Mouse (Mus musculus): ENCODE data around the gene Tor2a. TPM values are rescaled to one million over a fixed set of nuclear protein-coding genes. Genes with fewer than 3 reads are reported as not detected.
A peak's percentile ranks its signal among the peaks of the same experiment; 100 is the strongest.

The Tor2a gene
- polyA plus RNA-seq, 1 experiment from 2014 or later = 55.8 TPM

- Histone ChIP-seq H3K27ac (no peak overlapping the region), H3K4me1 (peaks cover 14% of the 10 kb centered on the region), H3K9ac (no peak overlapping the region), H3K4me3 (no peak overlapping the region), H3K36me3 (ENCODE audit: poor library complexity, severe bottlenecking) (no peaks in the 10 kb centered on the region), H3K27me3 (peaks cover under 1% of the 10 kb centered on the region; the same call in 1 of the 2 replicates), H3K4me2 (no peak overlapping the region), H3K9me3 (replicated peaks) (no peaks in the 10 kb centered on the region)
- 37% methylated on average over 12 of the region's 12 CpGs for WGBS
- no peak for ATAC-seq
Observed at GRCm38 (mm10) chr2:32771886-32772285, 14.9 kb downstream of the Tor2a start.

- Histone ChIP-seq H3K4me2 (no peak overlapping the region), H3K36me3 (ENCODE audit: poor library complexity, severe bottlenecking) (no peaks in the 10 kb centered on the region), H3K27ac (no peak overlapping the region), H3K4me1 (peaks cover 14% of the 10 kb centered on the region), H3K27me3 (peaks cover 3% of the 10 kb centered on the region; the same call in 1 of the 2 replicates), H3K9ac (no peak overlapping the region), H3K4me3 (no peak overlapping the region), H3K9me3 (replicated peaks) (no peaks in the 10 kb centered on the region)
- WGBS = 89% methylated on average over 8 of the region's 8 CpGs
- ATAC-seq = no peak
Observed at GRCm38 (mm10) chr2:32772626-32773279, 15.7 kb downstream of the Tor2a start.

DNA sequence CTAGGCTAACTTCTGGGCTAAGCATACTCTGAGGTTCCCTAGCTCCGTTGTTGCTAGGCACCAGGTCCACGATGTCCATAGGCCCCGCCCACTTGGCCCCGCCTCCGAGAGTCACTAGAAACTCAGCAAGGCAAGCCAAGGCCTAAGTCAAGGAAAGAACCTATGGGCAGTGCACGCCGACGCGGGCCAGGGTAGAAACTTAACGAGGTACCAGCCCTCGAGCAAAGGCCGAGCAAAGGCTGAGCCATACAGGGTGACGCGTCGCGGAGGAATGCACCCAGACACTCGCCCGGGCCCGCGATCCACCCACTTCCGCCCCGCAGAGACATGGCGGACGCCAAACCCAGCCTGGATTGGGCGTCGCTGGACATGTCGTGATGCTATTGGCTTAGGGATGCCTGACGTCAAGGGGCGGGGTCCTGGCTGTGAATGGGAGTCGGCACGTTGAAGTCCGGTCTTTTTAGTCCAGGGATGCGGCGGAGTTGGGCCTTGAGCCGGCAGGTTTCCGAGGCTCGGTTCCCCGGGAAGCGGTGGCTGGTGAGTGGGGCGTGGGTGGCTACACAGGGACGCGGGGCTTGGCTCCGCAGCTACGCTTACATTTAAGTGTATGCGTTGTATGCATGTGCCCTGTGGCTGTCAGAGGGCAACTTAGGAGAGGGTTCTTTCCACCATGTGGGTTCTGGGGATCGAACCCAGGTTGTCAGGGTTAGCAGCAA is 18.5 kb downstream of the Tor2a start, which contains the start of the genes Ttc16 and Ptrh1:
Gene Ttc16 (minus strand): TSS at position 275 of the 716 bp plus-strand sequence.
Gene Ptrh1 (plus strand): TSS at position 428 of the 716 bp plus-strand sequence.
- Histone ChIP-seq H3K27ac (no peak within 1 kb of the TSS), H3K36me3 (ENCODE audit: poor library complexity, severe bottlenecking) (no peaks in the 10 kb centered on the region), H3K27me3 (peaks cover 3% of the 10 kb centered on the region; the same call in 1 of the 2 replicates), H3K4me2 (peak within 1 kb of the TSS; percentile 64), H3K4me1 (peaks cover 14% of the 10 kb centered on the region), H3K9ac (peak within 1 kb of the TSS; percentile 50), H3K4me3 (peak within 1 kb of the TSS; percentile 55), H3K9me3 (replicated peaks) (no peaks in the 10 kb centered on the region)
- ATAC-seq = peak; percentile 99
- WGBS = under 1% methylated on average over 46 of the region's 46 CpGs

GRCm38 (mm10) chr2:32776192-32776591 is 19.2 kb downstream of the Tor2a start:
- Histone ChIP-seq H3K36me3 (ENCODE audit: poor library complexity, severe bottlenecking) (no peaks in the 10 kb centered on the region), H3K9me3 (replicated peaks) (no peaks in the 10 kb centered on the region), H3K27ac (no peak overlapping the region), H3K27me3 (peaks cover 3% of the 10 kb centered on the region; the same call in 1 of the 2 replicates), H3K4me1 (peaks cover 14% of the 10 kb centered on the region), H3K4me2 (peak overlapping the region; percentile 64), H3K4me3 (peak overlapping the region; percentile 55), H3K9ac (peak overlapping the region; percentile 49)
- no peak for ATAC-seq
- WGBS = 24% methylated on average over 22 of the region's 22 CpGs

DNA sequence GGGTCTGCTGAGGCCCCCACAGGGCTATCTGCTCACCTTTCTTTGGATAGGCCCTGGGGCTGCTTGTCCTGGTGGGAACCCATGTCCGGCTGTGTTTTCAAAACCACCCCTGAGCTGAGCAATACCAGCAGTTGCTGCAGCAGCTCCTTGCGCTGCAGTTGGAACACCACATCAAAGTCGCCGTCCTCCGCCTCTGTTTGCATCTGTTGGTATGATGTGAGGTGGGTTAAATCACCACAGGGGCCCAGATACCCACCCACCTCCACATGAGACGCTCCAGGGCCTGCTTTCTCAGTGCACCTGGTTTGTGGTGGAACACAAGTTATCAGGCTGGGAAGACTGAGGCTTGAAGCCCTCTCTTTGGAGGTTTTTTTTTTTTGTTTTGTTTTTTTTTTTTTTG is 21.0 kb downstream of the Tor2a start:
- WGBS = 90% methylated on average over 6 of the region's 6 CpGs
- ATAC-seq = no peak

DNA sequence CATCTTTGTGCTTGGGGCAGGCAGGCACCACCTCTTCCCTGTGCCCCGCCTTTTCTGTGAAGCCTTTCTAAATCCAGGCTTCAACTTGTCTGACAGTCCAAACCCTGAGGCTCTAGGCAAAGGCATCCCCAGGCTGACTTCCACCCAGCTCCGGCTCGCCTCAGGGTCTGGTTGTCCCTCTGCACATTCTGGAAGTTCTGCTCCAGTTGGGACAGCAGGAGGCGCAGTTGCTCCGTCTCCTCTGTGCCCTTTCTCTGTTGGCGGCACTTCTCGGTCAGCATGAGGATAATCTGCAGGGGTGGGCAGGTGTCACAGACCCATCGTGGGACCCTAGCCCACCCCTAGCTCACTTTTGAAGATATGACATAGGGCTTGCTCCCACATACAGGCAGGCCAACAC is 22.1 kb downstream of the Tor2a start:
- no peaks in the 10 kb centered on the region for H3K36me3 ChIP-seq (ENCODE audit: poor library complexity, severe bottlenecking)
- 14% methylated on average over 8 of the region's 8 CpGs for WGBS
- peaks cover 14% of the 10 kb centered on the region for H3K4me1 ChIP-seq
- no peak overlapping the region for H3K27ac ChIP-seq
- no peak overlapping the region for H3K4me3 ChIP-seq
- H3K27me3 ChIP-seq = peaks cover 3% of the 10 kb centered on the region; the same call in 1 of the 2 replicates
- no peak overlapping the region for H3K9ac ChIP-seq
- no peak overlapping the region for H3K4me2 ChIP-seq
- no peak for ATAC-seq
- no peaks in the 10 kb centered on the region for H3K9me3 ChIP-seq (replicated peaks)

More for the DNA sequence above, 21.0 kb downstream of the Tor2a start:
- Histone ChIP-seq H3K4me2 (no peak overlapping the region), H3K4me1 (peaks cover 14% of the 10 kb centered on the region), H3K27ac (no peak overlapping the region), H3K36me3 (ENCODE audit: poor library complexity, severe bottlenecking) (no peaks in the 10 kb centered on the region), H3K4me3 (no peak overlapping the region), H3K9ac (no peak overlapping the region), H3K27me3 (peaks cover 3% of the 10 kb centered on the region; the same call in 1 of the 2 replicates), H3K9me3 (replicated peaks) (no peaks in the 10 kb centered on the region)

GRCm38 (mm10) chr2:32779714-32780113 is 22.7 kb downstream of the Tor2a start:
- H3K27me3 ChIP-seq = peaks cover 3% of the 10 kb centered on the region; the same call in 1 of the 2 replicates
- ATAC-seq = no peak
- no peaks in the 10 kb centered on the region for H3K36me3 ChIP-seq (ENCODE audit: poor library complexity, severe bottlenecking)
- no peak overlapping the region for H3K4me2 ChIP-seq
- H3K4me3 ChIP-seq = no peak overlapping the region
- no peak overlapping the region for H3K9ac ChIP-seq
- peaks cover 14% of the 10 kb centered on the region for H3K4me1 ChIP-seq
- no peaks in the 10 kb centered on the region for H3K9me3 ChIP-seq (replicated peaks)
- WGBS = 88% methylated on average over 6 of the region's 6 CpGs
- no peak overlapping the region for H3K27ac ChIP-seq

DNA sequence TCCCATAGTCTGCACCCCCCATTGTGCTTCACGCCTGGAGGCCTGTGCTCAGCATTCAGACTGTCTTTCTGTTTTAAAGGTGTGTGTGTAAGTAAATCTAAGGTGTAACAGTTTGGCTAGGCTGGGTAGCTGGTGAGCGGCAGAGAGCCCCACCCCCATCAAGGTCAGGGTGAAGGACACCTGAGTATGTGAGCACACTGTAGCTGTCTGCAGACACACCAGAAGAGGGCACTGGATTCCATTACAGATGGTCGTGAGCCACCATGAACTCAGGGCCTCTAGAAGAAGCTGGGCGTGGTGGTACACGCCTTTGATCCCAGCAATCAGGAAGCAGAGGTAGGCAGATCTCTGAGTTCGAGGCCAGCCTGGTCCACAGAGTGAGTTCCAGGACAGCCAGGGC is 24.7 kb downstream of the Tor2a start:
- 84% methylated on average over 6 of the region's 6 CpGs for WGBS
- Histone ChIP-seq H3K9me3 (replicated peaks) (no peaks in the 10 kb centered on the region), H3K4me2 (no peak overlapping the region), H3K9ac (no peak overlapping the region), H3K4me3 (no peak overlapping the region), H3K36me3 (ENCODE audit: poor library complexity, severe bottlenecking) (no peaks in the 10 kb centered on the region), H3K27me3 (peaks cover 3% of the 10 kb centered on the region; the same call in 1 of the 2 replicates), H3K4me1 (no peaks in the 10 kb centered on the region), H3K27ac (no peak overlapping the region)
- no peak for ATAC-seq

DNA sequence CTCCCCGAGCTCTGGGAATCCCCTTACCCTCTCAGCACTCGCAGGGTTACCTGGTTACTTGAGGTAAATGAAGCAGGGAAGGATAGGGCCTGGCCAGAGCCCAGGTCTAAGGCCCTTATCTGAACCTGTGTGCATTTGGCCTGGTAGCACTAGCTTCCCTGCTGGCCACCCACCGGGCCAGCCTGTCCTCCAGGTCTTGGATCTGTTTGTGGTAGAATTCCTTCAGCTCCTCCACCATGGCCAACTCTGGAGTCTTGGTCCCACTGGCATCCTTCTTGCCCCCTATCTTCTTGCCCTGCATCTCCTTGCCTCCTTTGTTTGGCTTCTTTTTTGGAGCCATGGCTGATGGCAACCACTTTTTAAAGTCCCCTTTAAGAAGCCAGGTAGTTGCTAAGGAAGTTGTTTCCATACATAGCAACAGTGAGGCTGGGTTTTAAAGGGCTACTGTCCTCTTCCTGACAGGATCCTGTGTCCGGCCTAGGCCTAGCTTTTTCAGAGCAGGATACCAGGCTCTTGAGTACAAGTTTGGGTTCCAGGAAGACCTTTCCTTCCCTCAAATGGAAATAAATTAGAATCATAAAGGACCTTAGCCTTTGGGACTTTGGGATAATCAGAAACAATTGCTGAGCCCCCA is 27.1 kb downstream of the Tor2a start, which contains the start of gene Cfap157:
Gene Cfap157 (minus strand): TSS at position 381 of the 634 bp plus-strand sequence.
- Histone ChIP-seq H3K4me3 (no peak within 1 kb of the TSS), H3K4me2 (no peak within 1 kb of the TSS), H3K27ac (no peak within 1 kb of the TSS), H3K27me3 (no peaks in the 10 kb centered on the region), H3K36me3 (ENCODE audit: poor library complexity, severe bottlenecking) (0 out of 2 replicates have a peak, but pooled peaks cover 7% of the 10 kb centered on the region), H3K9me3 (replicated peaks) (no peaks in the 10 kb centered on the region), H3K9ac (no peak within 1 kb of the TSS), H3K4me1 (no peaks in the 10 kb centered on the region)
- ATAC-seq = no peak
- WGBS = 72% methylated on average over 4 of the region's 4 CpGs

- 0 out of 2 replicates have a peak, but pooled peaks cover 23% of the 10 kb centered on the region for H3K36me3 ChIP-seq (ENCODE audit: poor library complexity, severe bottlenecking)
- WGBS = 62% methylated on average over 6 of the region's 6 CpGs
- no peaks in the 10 kb centered on the region for H3K4me1 ChIP-seq
- no peaks in the 10 kb centered on the region for H3K9me3 ChIP-seq (replicated peaks)
- H3K27me3 ChIP-seq = no peaks in the 10 kb centered on the region
- H3K9ac ChIP-seq = no peak overlapping the region
- no peak overlapping the region for H3K4me3 ChIP-seq
- no peak overlapping the region for H3K27ac ChIP-seq
- no peak overlapping the region for H3K4me2 ChIP-seq
- no peak for ATAC-seq
Observed at GRCm38 (mm10) chr2:32787176-32787575, 30.1 kb downstream of the Tor2a start.

GRCm38 (mm10) chr2:32788581-32788980 is 31.5 kb downstream of the Tor2a start:
- H3K4me2 ChIP-seq = no peak overlapping the region

GRCm38 (mm10) chr2:32791297-32791696 is 34.3 kb downstream of the Tor2a start:
- 79% methylated on average over 6 of the region's 6 CpGs for WGBS
- Histone ChIP-seq H3K9ac (no peak overlapping the region), H3K36me3 (ENCODE audit: poor library complexity, severe bottlenecking) (peaks cover 59% of the 10 kb centered on the region), H3K9me3 (replicated peaks) (no peaks in the 10 kb centered on the region), H3K4me3 (no peak overlapping the region), H3K4me1 (no peaks in the 10 kb centered on the region), H3K27ac (no peak overlapping the region), H3K27me3 (no peaks in the 10 kb centered on the region), H3K4me2 (no peak overlapping the region)
- ATAC-seq = no peak

More at GRCm38 (mm10) chr2:32788581-32788980, 31.5 kb downstream of the Tor2a start:
- ATAC-seq = no peak
- H3K4me1 ChIP-seq = no peaks in the 10 kb centered on the region
- no peaks in the 10 kb centered on the region for H3K27me3 ChIP-seq
- H3K36me3 ChIP-seq (ENCODE audit: poor library complexity, severe bottlenecking) = peaks cover 32% of the 10 kb centered on the region
- no peaks in the 10 kb centered on the region for H3K9me3 ChIP-seq (replicated peaks)
- H3K4me3 ChIP-seq = no peak overlapping the region
- H3K27ac ChIP-seq = no peak overlapping the region
- H3K9ac ChIP-seq = no peak overlapping the region
- 71% methylated on average over 2 of the region's 2 CpGs for WGBS

All from forebrain, embryonic 13.5 days (tissue).